Mouse (Mus musculus) erythroblast, embryonic 14.5 days (primary cell): Measurements from ENCODE around the gene Klhl26.

Source experiments
- GATA1 ChIP-seq: IDR thresholded peaks from 2 replicates; pipeline ENCODE4 v1.6.1; 2012; ENCODE audit warnings: low read length, inconsistent platforms, mixed read lengths
- TAL1 ChIP-seq: IDR thresholded peaks from 3 replicates; pipeline ENCODE4 v1.6.1; 2012; ENCODE audit warnings: low read length, inconsistent platforms, mixed read lengths

DNA sequence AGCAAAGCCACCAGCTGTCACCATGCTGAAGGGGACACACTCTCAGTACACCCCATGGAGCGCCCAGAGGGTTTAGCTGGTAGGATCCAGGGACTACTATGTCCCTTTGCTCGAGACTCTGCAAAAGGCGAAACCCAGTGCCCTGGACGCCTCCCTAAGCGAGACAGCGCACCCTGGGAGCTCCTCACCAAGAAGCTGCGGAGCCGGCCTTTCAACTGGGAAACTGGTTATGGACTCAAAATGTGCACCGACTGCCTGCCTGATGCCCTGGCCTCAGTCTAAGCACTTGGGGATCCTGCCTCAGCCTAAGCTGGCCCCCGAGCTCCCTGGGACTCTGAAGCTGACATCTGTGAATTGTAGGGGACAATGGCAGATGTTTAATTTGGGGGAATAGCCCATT is 67.7 kb downstream of the Klhl26 start:
- TF ChIP-seq GATA1: no peak
- no peak for TF ChIP-seq TAL1
